Mouse (Mus musculus) midbrain, embryonic 13.5 days (tissue): ENCODE measurements around the gene Cdh22. TPM values are rescaled to one million over a fixed set of nuclear protein-coding genes. Genes with fewer than 3 reads are reported as not detected.

Experiments used
- ATAC-seq: fragments of 200-750 bp; cut with Nextera tagmentation; 2 replicates; pipeline ENCODE4 v1.8.0; 2017; ENCODE audit warnings: mild to moderate bottlenecking, moderate TSS enrichment, moderate library complexity
- H3K27ac ChIP-seq: fragments of 300-500 bp; sonication (generic); 2 replicates; pipeline ENCODE4 v1.5.1; 2015; ENCODE audit warnings: inconsistent platforms, mild to moderate bottlenecking, moderate library complexity
- H3K27me3 ChIP-seq: fragments of 300-500 bp; sonication (generic); 2 replicates; pipeline ENCODE4 v1.6.1; 2015; ENCODE audit warnings: mild to moderate bottlenecking, inconsistent platforms
- H3K36me3 ChIP-seq: fragments of 300-500 bp; sonication (generic); 2 replicates; pipeline ENCODE4 v1.6.1; 2015; ENCODE audit warnings: mild to moderate bottlenecking, inconsistent platforms
- H3K4me1 ChIP-seq: fragments of 300-500 bp; sonication (generic); replicated peaks from 2 replicates; pipeline ENCODE4 v1.6.1; 2015; ENCODE audit warnings: inconsistent platforms
- H3K4me2 ChIP-seq: fragments of 300-500 bp; sonication (generic); replicated peaks from 2 replicates; pipeline ENCODE4 v1.6.1; 2015; ENCODE audit warnings: moderate library complexity, mild to moderate bottlenecking, inconsistent platforms
- H3K4me3 ChIP-seq: fragments of 300-500 bp; sonication (generic); replicated peaks from 2 replicates; pipeline ENCODE4 v1.5.1; 2015; ENCODE audit warnings: mild to moderate bottlenecking, inconsistent platforms
- H3K9ac ChIP-seq: fragments of 300-500 bp; sonication (generic); replicated peaks from 2 replicates; pipeline ENCODE4 v1.6.1; 2015; ENCODE audit warnings: mild to moderate bottlenecking, inconsistent platforms
- H3K9me3 ChIP-seq: fragments of 300-500 bp; sonication (generic); 2 replicates; pipeline ENCODE4 v1.6.1; 2016; ENCODE audit warnings: mild to moderate bottlenecking, inconsistent platforms
- WGBS: fragments of 180-500 bp; shearing (Covaris S2); methylation state at CpG from one replicate; pipeline ENCODE4 v1.1.7; 2015; 5-methylcytosine and 5-hydroxymethylcytosine counted together
- polyA plus RNA-seq: library from polyadenylated mRNA; unstranded; fragments of >200 nt; fragmentation: Nextera tagmentation; extraction: Ambion mirVana; gene quantifications from 2 replicates; pipeline ENCODE4 v1.2.1, GENCODE M21; 2015

Cdh22 gene
- polyA plus RNA-seq, 1 experiment from 2014 or later = 15.7 TPM

DNA sequence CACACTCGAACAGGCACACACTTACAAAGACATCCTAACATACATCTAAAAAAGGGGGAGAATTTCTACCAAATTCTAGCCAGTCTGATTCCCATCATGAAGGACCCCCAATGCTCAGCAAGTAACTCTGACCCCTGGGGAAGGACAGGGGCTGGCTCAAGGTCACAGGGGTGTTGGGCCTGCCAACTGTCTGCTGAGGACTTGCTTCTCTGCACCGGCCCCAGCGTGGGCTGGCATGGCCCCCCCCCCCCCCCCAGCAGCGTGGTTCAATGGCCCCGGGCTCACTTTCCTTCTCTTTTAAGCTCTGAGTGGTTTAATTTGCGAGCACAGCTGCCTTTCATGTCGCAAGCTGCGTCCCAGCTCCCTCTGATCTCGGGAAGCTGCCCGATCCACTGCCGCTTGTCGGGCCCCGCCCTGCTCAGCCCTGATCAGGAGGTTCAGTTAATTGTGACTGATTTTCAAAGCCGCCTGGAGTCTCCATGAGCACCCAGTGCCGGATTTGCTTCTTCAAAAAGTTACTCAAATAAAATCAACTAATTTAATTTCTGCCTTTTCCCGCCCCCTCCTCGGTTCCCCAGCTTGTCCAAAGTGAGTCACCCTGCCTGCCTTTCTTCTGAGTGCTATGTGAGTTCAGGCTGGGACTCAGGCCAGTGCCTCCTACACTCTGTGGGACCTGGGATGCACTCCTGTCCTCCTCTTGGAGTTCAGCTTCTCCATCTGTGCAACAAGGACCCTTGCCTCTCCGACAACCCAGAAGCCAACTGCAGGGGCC is 67.8 kb downstream of the Cdh22 start:
- H3K9ac ChIP-seq = no peak overlapping the region
- 10% methylated on average over 18 of the region's 18 CpGs for WGBS
- H3K36me3 ChIP-seq = peaks cover 5% of the 10 kb centered on the region
- H3K4me1 ChIP-seq = peaks cover 44% of the 10 kb centered on the region
- H3K27ac ChIP-seq = no peak overlapping the region
- H3K27me3 ChIP-seq = peaks cover 26% of the 10 kb centered on the region
- H3K4me2 ChIP-seq = no peak overlapping the region
- H3K9me3 ChIP-seq = no peaks in the 10 kb centered on the region
- ATAC-seq = peak; percentile 71
- H3K4me3 ChIP-seq = no peak overlapping the region

DNA sequence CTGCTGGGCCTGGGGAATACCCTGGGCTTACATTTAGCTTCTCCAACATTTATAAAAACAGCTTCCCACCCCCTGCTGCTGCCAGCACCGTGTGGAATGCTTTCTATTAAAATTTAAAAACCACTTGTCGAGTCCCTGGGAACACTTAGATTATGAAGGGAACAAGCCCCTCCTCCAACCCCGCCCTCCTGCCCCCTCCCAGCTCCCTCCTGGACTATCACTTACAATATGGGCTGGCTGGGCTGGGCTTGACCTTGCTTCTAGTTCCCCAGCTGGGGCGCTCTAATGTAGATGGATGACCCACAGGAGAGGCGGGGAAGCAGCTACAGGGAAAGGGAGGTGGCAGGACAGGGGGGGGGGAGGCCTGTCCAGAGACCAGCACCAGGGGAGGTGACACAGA is 72.4 kb downstream of the Cdh22 start:
- H3K4me3 ChIP-seq = no peak overlapping the region
- no peaks in the 10 kb centered on the region for H3K9me3 ChIP-seq
- H3K4me2 ChIP-seq = no peak overlapping the region
- peaks cover 68% of the 10 kb centered on the region for H3K4me1 ChIP-seq
- no peak overlapping the region for H3K9ac ChIP-seq
- no peak overlapping the region for H3K27ac ChIP-seq
- H3K27me3 ChIP-seq = peaks cover 18% of the 10 kb centered on the region
- no peak for ATAC-seq
- no peaks in the 10 kb centered on the region for H3K36me3 ChIP-seq
- 8% methylated on average over 5 of the region's 5 CpGs for WGBS

DNA sequence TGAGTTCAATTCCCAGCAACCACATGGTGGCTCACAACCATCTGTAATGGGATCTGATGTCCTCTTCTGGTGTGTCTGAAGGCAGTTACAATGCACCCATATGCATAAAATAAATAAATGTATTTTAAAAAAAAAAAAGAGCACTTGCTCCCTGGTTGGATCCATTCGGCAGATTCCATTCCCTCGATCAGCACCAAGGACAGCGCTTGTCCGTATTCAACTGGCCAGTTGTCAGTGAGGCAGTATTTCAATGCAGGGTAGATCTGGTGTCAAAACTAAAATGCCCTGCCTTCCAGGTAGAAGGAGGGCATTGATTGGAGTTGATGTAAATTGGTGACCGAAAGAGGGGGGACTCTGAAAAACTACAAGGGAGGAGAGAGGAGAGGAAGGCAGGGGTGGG is 74.2 kb downstream of the Cdh22 start:
- peaks cover 15% of the 10 kb centered on the region; the same call in 1 of the 2 replicates for H3K27me3 ChIP-seq
- no peak overlapping the region for H3K27ac ChIP-seq
- no peak overlapping the region for H3K9ac ChIP-seq
- H3K4me1 ChIP-seq = peaks cover 62% of the 10 kb centered on the region
- no peaks in the 10 kb centered on the region for H3K36me3 ChIP-seq
- 23% methylated on average over 5 of the region's 5 CpGs for WGBS
- no peaks in the 10 kb centered on the region for H3K9me3 ChIP-seq
- no peak for ATAC-seq
- H3K4me2 ChIP-seq = no peak overlapping the region
- H3K4me3 ChIP-seq = no peak overlapping the region

DNA sequence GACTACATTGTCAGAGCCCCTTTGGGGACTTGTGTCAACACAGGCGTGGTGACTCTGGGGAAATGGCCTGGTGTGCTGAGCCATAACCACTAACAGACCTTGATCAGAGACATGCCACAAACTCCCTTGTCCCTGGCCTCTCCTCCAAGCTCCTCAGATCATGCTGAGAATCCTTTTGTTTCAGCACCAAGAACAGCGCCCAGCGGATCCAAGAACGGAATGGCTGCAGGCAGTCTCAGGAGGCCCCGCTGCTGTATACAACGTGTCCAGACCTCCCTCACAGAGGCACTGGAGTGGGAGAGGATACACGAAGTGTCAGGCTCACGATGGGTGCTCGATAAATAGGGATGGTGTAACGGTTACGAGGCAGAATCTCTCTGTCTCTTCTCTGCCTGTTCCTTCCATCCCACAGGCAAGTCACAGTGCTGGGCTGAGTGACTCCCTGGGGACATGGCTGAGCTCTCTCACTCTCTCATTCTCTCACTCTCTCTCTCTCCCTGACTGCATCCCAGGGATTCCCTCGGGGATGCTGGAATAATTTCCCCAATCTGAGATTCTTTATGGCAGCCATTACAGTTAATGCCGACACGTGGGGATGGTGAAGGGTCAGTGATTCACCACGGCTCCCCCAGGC is 75.5 kb downstream of the Cdh22 start:
- peaks cover 13% of the 10 kb centered on the region; the same call in 1 of the 2 replicates for H3K27me3 ChIP-seq
- 17% methylated on average over 15 of the region's 15 CpGs for WGBS
- H3K9me3 ChIP-seq = no peaks in the 10 kb centered on the region
- H3K4me2 ChIP-seq = no peak overlapping the region
- no peak overlapping the region for H3K4me3 ChIP-seq
- H3K36me3 ChIP-seq = no peaks in the 10 kb centered on the region
- peaks cover 53% of the 10 kb centered on the region for H3K4me1 ChIP-seq
- H3K9ac ChIP-seq = no peak overlapping the region
- ATAC-seq = peak; percentile 13; the same call in 1 of the 2 replicates
- H3K27ac ChIP-seq = peak overlapping the region; percentile 75

DNA sequence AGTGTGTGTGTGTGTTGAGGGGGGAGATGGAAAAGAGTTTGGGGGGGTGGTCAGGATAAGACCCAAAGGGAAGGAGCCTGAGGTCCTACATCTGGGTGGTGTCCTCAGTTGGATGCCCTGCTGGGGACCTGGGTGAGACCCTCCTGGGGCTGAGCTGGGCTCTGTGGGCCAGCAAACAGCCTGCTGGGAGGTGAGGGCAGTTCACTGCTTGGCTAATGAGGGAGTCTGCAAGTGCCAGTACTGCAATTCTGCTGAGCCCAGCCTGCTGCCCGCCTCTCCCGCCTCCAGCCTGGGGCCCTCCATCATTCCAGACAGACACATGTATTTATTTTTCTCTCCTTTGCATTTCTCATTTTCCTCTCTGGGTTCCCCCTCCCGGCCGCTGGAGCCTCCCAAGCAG is 76.3 kb downstream of the Cdh22 start:
- 47% methylated on average over 4 of the region's 4 CpGs for WGBS
- peaks cover 13% of the 10 kb centered on the region; the same call in 1 of the 2 replicates for H3K27me3 ChIP-seq
- no peak for ATAC-seq
- H3K4me1 ChIP-seq = peaks cover 47% of the 10 kb centered on the region
- H3K36me3 ChIP-seq = no peaks in the 10 kb centered on the region
- no peak overlapping the region for H3K9ac ChIP-seq
- peak overlapping the region; percentile 75 for H3K27ac ChIP-seq
- H3K4me3 ChIP-seq = no peak overlapping the region
- no peak overlapping the region for H3K4me2 ChIP-seq
- H3K9me3 ChIP-seq = no peaks in the 10 kb centered on the region

DNA sequence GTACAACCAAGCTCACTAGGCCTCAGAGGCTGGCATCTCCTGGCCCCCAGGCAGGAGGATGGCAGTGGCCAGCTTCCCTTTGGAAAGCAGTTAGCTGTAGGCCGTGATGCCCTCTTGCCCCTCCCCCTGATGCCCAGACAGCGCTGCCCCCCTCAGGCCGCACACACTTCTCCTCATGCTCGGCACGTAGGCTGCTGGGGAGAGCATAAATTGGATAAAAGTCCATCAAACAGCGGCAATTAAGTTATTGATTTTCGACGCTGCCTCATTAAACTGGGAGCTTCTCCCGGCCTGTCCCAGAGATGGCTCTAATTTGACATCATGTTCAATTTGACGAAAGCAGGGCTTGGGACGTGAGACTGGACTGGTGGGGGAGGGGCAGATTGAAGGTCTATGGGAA is 76.8 kb downstream of the Cdh22 start:
- Histone ChIP-seq H3K4me1 (peaks cover 47% of the 10 kb centered on the region), H3K9me3 (no peaks in the 10 kb centered on the region), H3K27ac (peak overlapping the region; percentile 75), H3K4me2 (no peak overlapping the region), H3K36me3 (no peaks in the 10 kb centered on the region), H3K9ac (no peak overlapping the region), H3K27me3 (peaks cover 13% of the 10 kb centered on the region; the same call in 1 of the 2 replicates), H3K4me3 (no peak overlapping the region)
- peak; percentile 12; the same call in 1 of the 2 replicates for ATAC-seq
- 43% methylated on average over 11 of the region's 11 CpGs for WGBS

DNA sequence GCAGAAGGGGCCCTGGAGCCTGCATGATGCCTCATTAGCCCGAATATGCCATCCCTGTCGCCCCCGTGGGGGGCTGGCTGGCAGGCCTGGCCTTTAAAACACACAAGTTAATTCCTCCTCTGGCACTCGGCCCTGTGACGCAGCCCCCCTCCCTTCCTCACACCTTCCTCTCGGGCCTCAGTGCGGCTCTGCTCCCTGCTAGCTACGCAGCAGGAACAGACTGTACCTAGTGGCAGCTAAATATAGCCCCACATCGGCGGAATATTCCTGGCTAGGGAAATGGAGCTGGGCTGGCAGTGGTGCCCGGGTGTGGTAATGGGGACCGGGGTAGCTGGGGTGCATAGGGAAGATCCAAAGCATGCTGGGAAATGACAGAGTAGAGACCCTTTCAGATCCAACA is 81.6 kb downstream of the Cdh22 start:
- Histone ChIP-seq H3K4me3 (no peak overlapping the region), H3K27ac (0 out of 2 replicates have a peak overlapping the region, but pooled peaks have one; percentile 36), H3K4me2 (no peak overlapping the region), H3K4me1 (peaks cover 43% of the 10 kb centered on the region), H3K9me3 (no peaks in the 10 kb centered on the region), H3K9ac (no peak overlapping the region), H3K27me3 (0 out of 2 replicates have a peak, but pooled peaks cover 4% of the 10 kb centered on the region), H3K36me3 (no peaks in the 10 kb centered on the region)
- 54% methylated on average over 12 of the region's 12 CpGs for WGBS
- no peak; the same call in 1 of the 2 replicates for ATAC-seq

DNA sequence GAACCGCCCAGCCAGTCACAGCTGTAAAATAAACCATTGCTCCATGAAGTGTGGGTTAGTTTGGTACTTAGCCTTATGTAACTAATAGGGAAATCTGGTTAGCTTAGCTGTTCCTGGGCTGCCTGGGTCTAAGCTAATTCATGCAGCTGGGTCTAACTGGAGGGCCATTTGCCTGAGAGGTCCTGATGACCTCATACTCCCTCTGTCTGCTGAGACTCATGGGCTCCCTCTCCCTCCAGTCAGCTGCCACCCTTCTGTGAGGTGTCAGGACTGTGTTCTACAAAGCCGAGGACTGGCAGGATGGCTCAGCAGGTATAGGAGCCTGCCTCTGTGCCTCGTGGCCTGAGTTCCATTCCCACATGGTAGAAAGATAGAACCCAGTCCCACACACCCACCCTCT is 84.9 kb downstream of the Cdh22 start:
- 79% methylated on average over 3 of the region's 3 CpGs for WGBS
- Histone ChIP-seq H3K9me3 (no peaks in the 10 kb centered on the region), H3K36me3 (peaks cover 10% of the 10 kb centered on the region), H3K4me2 (no peak overlapping the region), H3K4me3 (no peak overlapping the region), H3K4me1 (peaks cover 38% of the 10 kb centered on the region), H3K27ac (no peak overlapping the region), H3K27me3 (peaks cover under 1% of the 10 kb centered on the region; the same call in 1 of the 2 replicates), H3K9ac (no peak overlapping the region)
- no peak for ATAC-seq

DNA sequence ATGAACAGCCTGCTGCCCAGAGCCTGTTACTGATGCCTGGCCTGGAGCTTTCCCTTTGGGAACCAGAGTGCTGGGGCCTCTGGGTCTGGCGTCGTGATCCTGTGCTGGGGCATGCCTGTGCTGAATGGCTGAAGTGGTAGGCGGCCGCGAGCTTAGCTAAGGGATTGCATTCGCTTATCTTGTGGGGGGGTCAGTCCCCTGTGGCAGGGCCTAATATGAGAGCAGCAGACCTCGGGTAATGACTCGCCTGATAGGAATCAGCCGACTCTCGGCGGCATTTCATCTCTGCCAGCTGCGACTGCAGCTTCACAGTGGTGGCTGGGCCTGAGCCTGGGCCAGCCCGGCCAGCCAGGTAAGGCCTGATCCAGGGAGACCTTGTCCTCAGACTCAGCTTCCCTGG is 88.8 kb downstream of the Cdh22 start:
- H3K36me3 ChIP-seq = peaks cover 14% of the 10 kb centered on the region
- no peak overlapping the region for H3K9ac ChIP-seq
- WGBS = 50% methylated on average over 13 of the region's 13 CpGs
- 0 out of 2 replicates have a peak overlapping the region, but pooled peaks have one; percentile 25 for H3K27ac ChIP-seq
- H3K4me3 ChIP-seq = no peak overlapping the region
- peaks cover 33% of the 10 kb centered on the region for H3K27me3 ChIP-seq
- H3K4me2 ChIP-seq = no peak overlapping the region
- H3K4me1 ChIP-seq = peaks cover 34% of the 10 kb centered on the region
- no peaks in the 10 kb centered on the region for H3K9me3 ChIP-seq
- peak; percentile 34; the same call in 1 of the 2 replicates for ATAC-seq

DNA sequence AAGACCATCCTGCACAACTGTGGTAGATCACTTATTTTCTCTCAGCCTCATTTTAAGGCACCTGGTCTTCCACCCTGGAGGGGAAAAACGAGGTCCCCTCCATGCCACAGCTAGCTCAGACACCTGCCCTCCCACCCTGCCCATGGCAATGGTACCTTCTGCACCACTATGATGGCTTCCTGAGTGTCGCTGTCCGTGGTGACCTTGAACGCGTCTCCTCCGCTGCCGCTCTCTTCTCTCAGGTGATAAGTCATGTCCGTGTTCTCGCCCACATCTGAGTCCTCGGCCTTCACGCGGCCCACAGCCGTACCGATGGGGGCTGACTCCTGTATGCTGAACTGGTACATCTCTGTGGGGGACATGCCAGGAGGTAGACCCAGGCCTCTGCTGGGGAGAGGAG is 91.2 kb downstream of the Cdh22 start:
- Histone ChIP-seq H3K9ac (no peak overlapping the region), H3K4me2 (no peak overlapping the region), H3K4me3 (no peak overlapping the region), H3K27ac (no peak overlapping the region), H3K4me1 (peaks cover 40% of the 10 kb centered on the region), H3K36me3 (peaks cover 14% of the 10 kb centered on the region), H3K9me3 (no peaks in the 10 kb centered on the region), H3K27me3 (peaks cover 46% of the 10 kb centered on the region)
- WGBS = 86% methylated on average over 14 of the region's 14 CpGs
- ATAC-seq = no peak

DNA sequence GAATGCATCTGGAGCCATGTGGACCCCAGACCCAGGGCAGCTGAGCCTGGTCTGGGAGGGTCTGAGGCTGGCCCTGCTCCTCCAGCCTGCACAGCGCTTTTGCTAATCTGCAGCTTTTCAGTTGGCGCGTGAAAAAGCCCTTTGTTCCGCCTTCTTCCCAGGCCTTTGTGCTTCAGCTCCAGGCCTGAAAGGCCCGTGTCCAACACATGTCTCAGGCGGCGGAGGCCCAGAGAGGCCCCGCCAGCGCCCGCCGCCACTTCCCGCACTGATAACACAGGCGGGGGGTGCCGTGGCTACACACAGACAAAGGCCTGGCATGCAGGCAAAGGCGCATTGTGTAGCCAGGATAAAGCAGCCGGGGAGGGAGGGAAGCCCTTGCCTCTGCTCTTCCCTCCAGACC is 98.6 kb downstream of the Cdh22 start:
- WGBS = 1% methylated on average over 16 of the region's 16 CpGs
- H3K27ac ChIP-seq = peak overlapping the region; percentile 92
- H3K9me3 ChIP-seq = no peaks in the 10 kb centered on the region
- H3K9ac ChIP-seq = peak overlapping the region; percentile 59
- H3K36me3 ChIP-seq = no peaks in the 10 kb centered on the region
- H3K4me2 ChIP-seq = no peak overlapping the region; the same call in 1 of the 2 replicates
- ATAC-seq = peak; percentile 76
- H3K4me1 ChIP-seq = peaks cover 94% of the 10 kb centered on the region
- peaks cover 14% of the 10 kb centered on the region; the same call in 1 of the 2 replicates for H3K27me3 ChIP-seq
- no peak overlapping the region for H3K4me3 ChIP-seq

DNA sequence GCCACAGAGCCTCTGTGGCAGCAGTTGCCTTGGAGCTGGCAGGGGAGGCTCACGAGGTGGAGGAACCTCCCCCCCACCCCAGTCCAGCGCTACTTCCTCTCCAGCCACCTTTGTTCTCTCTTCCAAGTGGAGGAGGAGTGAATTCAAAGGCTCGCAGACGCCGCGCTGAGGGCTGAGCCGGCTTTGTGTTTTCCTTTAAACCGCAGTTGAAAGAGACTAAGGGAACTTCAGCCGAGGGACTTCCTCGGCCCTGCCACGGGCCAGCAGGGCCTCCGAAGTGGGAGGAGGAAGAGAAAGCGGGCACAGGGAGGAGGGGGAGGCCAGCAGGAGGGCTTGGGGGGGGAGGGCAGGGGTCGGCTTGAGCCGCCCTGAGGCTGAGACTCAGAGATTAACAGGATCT is 101.1 kb downstream of the Cdh22 start:
- H3K27me3 ChIP-seq = peaks cover 2% of the 10 kb centered on the region; the same call in 1 of the 2 replicates
- peaks cover 88% of the 10 kb centered on the region for H3K4me1 ChIP-seq
- peak overlapping the region; percentile 92 for H3K27ac ChIP-seq
- 0% methylated on average over 15 of the region's 15 CpGs for WGBS
- peak overlapping the region; percentile 52 for H3K9ac ChIP-seq
- H3K36me3 ChIP-seq = no peaks in the 10 kb centered on the region
- no peak overlapping the region for H3K4me3 ChIP-seq
- H3K9me3 ChIP-seq = no peaks in the 10 kb centered on the region
- peak; percentile 43 for ATAC-seq
- H3K4me2 ChIP-seq = peak overlapping the region; percentile 20
